Mouse (Mus musculus): ENCODE measurements at regions not wholly inside any gene's neighbourhood (a gene's known extent, or its start where the extent isn't known, plus 50 kb on each side); places are given as distances from the start of the nearest gene placed in this dataset.

DNA sequence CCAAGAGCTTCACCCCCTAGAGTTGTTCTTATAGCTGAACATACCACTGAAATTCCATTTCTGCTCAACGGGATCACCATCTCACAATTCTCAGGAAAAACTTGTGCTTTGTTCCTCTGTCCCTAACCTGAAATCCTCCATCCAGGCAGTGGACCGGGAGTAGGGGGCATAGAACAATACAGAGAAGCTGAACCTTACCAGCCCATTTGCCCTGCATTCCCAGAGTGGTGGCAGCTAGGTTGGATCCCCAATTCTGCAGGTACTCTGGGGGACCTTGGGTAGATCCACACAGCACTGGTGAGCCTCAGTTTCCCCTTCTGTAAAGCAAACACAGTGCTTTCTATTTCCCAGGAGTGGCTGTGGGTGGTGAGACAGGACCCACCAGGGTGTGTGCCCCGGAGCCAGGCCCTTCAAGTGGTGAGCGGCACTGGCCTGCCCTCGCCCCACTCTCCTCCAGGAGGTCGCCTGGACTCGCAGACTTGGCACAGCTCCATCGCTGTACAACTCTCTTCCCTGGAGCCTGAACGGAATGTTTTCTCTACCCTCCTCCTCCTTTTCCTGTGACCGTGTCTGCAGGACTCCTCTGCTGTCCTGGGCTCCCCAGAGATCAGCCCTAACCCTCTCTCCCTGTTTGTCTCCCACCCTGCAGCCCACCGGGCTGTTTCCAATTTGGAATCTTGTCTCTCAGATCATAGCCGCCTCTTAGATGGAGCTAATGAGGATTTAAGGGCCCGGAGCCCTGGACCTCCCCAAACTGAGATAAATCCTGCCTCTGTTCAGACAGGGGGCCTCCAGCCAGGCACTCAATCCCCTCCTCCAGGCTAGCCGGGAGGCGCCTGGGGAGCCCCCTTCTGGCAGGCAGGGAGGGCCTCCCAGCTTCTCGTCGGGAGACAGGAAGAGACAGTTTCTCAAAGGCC is 52.3 kb upstream of the Cux1 start:
- DNase-seq = peak; percentile 16 to 32

DNA sequence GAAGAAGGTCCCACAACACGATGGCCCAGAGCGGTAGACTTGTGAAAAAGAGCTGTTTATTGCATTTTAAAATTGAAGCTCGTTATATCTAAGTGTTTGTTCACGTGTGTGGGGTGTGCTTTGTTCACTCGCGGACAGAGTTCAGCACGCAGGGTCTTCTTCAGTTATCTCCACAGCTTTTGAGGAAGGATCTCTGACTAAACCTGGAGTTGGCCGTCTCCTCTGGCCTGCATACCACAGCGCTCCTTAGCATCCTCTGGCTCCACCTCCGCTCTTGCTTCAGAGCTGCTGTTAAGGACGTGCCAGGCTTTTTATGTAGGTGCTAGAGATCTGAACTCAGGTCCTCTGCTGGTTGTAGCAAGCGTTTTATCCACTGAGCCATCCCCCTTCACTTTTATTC is 52.9 kb upstream of the Cux1 start:
- DNase-seq = no peak

DNA sequence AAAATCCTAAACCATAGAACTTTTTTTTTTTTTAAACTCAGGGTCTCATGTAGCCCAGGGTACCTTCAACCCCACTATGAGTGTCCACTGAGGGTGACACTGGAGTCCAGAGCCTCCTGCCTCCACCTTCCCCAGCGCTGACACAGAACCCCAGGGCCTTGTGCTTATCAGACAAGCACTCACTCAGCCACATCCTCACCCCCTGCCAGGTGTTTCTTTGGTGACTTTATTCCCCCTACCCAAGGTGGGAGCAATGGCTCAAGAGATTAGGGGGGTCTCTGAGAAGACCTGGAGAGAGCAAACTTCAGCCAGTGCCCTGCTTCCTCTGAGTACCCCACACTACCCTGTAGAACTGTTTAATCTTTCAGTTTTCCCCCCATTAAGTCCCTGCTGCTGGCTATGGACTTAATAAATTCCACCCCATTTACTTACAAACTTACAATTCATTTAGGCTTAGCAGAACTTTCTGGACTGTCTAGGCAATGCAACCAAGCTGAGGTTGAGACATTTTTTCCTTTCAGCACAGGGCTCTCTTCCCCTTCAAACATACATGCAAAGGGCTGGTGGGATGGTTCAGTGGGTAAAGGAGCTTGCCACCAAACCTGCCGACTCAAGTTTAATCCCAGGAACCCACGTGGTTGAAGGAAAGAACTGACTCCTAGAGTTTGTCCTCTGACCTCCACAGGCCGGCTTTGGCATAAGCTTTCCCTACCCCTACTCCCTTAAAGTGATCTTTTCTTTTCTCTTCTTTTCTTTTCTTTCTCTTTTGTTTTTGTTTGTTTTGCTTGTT is 54.2 kb upstream of the Cux1 start:
- DNase-seq = no peak

DNA sequence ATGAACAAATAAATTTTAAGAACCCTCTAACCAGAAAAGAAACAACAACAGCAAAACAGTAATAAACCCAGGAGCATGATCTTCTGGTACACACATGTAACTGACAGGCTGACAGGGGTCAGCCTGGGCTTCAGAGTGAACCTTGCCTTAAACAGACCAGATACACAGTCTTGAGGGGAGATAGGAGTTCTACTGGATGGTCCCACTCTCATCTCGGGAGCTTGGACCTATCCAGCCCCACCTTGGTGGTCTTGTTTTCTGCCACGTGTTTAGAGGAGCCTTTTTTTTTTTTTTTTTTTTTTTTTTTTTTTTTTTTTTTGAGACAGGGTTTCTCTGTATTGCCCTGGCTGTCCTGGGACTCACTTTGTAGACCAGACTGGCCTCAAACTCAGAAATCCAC is 54.9 kb upstream of the Cux1 start:
- DNase-seq = no peak

DNA sequence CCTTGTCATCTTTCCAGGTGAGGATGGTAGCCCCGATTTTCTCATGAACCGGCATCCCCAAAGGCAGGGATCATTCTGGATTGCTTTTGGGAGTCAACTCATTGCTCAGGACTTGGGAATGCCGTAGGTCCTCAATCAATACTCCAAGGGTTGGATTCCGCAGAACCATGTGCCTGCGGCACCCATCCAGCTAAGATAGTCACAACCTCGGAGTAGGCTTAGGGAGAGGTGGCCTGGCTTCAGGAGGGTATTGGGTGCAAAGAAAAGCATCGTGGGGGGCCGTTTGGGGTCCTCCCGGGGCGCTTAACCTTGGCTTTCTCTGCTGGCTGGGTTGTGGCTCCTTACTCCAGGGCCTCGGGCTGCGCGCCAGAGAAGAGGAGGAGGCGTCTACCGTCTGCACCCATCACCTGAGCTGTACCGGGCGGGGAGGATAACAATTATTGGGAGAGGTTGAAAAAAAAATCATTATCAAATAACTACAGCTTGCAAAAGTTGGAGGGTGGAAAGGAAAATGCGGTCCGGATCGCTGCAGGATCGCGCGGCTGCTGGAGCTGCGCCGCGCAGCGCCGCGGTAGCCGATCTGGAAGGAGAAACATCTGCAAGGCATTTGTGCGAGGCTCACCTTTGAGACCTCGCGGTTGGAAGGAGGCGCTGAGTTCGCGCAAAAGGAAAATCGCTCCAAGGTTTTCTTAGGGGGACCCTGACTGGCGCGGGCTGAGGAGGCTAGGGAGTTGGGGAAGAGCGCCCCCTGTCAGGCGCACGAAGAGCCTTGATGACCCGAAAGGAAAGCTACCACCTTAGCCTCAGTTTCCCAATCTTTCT is 55.6 kb upstream of the Cux1 start:
- DNase-seq = peak; percentile 76 to 78

DNA sequence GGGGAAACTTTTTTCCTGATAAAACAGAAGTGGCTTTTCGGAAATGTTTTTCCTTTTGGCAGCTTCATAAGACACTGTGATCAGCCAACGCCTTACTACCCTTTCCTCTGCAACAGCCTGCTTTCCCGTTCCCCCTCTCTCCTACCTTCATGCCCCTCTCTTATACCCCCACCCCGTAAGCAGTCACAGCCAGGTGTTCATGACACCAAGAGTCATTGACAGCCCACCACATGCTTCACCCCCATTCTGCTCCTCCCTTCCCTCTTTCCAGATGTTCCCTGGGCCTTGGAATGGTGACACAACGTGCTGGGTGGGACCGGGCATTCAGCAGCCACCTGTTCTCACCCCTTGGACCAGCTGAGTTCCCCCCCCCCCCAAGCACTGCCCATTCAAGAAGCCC is 56.5 kb upstream of the Cux1 start:
- DNase-seq = no peak

DNA sequence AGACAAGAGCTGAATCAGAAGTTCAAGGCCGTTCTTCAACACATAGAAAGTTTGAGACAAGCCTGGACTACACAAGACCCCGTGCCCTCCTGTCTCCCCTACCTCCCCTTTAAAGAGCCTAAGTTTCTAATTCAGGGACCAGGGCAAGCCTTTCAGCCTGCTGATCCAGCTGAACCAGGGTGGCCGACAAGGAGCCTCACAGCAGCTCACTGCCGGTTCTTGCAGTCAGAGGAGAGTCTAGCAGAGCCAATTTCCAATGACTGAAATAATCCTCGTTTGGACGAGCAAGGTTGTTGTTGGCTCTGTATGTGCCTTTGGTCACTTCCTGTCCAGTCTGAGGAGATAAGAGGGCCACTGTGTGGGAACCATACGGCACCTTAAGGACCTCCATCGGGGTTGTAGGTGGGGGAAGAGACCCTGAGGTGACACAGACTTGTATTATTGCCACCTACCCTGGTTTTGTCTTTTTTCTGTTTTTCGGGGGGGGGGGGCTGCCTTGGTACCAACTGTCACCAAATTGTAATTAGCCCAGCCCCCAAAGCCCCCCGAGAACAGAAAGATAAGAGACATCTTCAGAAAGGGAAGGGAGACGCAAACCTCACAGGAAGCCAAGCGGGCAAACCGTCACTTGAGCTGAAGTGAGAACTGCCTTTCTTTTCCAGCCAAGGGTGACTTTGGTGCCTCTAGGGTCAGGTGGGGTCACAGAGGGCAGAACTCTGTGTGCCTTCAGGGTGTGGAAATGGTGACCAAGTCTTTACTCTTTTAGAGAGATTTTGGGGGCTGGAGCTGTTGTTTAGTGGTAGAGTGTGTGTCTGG is 58.1 kb upstream of the Cux1 start:
- no peak for DNase-seq

DNA sequence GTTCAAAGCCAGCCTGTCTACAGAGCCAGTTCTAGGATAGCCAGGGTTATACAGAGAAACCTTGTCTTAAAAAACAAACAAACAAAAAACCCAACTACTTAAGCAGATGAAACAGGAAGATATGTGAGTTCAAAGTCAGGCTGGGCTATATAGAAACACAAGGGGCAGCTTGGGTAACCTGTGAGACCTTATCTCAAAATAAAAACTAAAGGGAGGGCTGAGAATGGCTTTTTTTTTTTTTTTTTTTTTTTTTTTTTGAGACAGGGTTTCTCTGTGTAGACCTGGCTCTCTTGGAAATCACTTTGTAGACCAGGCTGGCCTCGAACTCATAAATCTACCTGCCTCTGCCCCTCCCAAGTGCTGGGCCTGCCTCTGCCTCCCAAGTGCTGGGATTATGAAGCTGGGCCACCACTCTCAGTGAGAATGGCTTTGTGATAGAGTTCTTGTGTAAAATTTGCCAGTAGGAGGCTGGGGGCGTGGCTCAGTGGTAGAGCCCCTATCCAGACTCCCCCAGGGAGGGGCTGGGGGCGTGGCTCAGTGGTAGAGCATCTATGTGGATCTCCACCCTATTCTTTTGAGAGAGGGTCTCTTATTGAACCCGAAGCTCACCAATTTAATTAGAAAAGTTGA is 59.0 kb upstream of the Cux1 start:
- no peak for DNase-seq

DNA sequence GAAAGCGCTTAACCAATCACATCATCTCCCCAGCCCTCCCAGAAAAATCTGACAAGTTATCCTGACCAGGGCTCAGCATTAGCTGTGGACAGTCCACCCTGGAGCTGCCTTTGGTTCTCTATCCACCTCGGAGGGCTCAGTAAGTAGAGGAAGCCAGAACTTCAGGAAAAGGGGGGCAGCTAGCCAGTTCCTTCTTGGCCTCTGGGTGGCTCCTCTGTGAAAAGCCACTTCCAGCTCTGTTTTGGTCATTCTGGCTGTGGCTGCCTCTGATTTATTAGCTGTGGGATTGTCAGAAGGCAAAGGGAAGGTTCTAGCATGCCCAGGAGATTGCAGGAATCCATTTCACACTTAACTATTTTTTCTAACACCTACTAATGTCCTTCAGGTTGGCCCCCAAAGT is 59.6 kb upstream of the Cux1 start:
- peak; percentile 15 to 22 for DNase-seq

DNA sequence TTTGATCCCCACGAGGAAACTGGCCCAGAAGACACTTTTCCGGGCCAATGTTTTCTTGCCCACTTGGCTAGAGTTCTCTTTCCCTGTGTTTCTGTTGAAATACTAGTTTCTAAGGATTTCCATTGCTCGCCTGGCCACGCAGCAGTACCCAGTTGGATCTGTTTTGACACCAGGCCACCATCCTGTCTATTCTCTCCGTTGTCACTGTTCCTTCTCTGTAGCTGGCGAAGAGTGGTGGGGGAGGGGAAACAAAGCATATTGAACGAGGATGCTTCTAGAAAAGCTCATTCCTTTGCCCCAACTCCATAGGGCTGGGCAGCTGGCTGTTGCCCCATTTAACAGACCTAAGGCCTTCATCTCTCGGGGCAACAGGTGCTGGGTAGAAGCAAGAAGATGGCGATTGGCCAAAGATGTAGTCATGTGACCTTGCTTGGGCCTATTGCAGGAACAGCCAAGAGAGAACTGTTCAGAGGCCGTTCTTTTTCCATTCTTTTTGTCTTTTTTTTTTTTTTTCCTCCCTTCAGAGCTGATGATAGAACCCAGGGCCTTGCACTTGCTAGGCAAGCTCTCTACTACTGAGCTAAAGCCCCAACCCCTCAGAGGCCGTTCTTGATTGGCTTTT is 60.5 kb upstream of the Cux1 start:
- peak; percentile 61 to 64 for DNase-seq

DNA sequence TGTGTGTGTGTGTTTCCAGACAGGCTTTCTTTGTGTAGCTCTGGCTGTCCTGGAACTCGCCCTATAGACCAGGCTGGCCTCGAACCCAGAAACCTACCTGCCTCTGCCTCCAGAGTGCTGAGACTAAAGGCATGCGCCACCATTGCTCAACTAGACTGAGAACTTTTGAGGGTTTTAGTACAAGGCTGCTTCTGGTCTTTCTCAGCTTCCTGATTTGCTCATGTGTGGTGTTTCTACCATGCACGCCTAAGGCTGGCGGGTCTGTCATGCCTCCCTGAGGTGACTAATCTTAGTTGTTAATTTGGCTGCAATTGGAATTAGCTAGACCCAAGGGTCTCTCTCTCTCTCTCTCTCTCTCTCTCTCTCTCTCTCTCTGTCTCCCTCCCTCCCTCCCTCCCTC is 61.2 kb upstream of the Cux1 start:
- no peak for DNase-seq

DNA sequence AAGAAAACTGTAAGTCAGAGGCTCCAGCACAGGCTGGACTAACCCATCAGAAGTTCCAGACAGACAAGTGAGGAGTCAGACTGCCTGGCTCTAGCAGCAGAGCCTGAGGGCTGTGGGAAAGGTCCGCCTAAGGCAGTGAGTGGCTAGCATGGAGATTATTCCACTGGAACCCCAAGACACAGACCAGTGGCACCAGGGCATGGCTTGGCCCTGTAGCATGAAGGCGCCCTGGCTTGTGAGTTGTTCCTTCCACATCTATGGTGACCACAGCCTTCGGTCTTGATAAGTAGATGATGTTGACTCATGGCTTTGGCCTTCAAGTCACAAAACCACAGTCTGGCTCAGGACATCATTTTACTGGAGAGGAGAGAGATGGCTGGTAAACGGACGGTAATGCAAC is 60.7 kb upstream of the Myl10 start:
- DNase-seq = no peak

DNA sequence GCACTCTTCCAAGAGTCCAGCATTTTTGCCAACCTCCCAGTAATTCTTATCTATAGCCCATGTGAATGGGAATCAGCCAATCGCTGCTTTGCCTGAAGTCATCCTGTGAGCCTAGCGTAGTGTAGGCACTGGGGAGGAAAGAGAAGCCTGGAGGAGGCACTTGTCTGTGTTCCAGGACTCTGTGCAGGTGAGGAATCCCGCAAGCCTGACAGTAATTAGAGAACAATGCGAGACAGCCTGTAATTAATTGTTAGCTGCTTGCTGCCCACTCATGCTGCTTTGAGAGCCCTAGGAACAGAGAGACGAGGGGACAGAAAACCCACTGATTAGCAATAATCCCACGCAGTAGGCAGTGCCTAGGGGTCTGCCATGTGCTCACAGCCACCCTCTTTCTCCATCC is 59.0 kb upstream of the Myl10 start:
- no peak for DNase-seq

DNA sequence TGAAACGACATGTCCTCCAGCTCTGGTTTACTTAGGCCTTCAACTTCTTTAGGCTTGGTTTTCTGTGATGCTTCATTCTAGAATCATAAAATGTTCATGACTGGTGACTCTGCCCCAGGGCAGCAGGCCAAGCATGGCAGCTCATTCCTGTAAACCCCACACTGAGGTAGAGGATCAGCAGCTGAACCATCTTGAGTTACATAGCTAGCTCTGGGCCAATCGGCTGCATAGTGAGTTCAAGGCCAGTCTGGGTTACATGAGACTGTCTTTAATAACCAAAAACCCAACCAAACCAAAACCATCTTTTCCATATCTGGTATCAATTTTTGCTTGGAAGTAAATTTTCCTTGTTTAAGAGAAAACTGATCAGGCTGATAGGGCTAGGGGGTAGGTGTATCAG is 57.8 kb upstream of the Myl10 start:
- DNase-seq = no peak

DNA sequence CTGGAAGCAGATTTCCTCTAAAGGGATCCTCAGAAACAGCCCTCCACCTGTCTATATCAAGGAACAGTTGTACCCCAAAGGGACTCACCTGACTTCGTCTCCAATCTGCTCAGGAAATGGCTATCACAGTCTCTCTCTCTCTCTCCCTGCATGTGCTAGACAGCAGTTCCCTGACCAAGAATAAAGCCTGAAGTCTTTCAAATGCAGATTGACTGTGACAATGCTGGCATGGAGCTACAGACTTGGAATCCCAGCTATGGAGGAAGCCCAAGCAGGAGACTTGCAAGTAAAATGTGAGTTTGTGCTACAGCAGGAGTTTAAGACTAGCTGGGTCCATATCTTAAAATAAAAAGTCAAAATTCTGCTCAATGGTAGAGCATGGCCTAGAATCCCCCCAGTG is 56.5 kb upstream of the Myl10 start:
- no peak for DNase-seq

DNA sequence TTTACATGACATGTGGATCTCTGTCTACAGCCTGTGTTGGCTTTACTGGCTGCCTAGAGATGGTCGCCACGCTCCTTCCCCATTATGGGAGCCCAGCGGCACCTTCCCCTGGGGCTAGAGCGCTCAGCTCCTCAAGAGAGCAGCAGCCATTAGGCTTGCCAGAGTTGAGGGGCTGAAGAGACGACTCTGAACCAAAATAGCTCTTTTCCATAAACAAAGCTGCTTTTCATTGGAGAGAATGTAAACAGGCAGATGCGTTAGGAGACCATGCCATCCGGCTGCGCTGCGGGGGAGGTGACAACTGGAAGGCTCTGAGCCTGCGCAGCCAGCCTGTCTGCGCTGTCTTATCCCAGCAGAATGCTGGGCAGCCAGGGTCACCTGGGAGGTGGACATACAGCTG is 55.1 kb upstream of the Myl10 start:
- DNase-seq = no peak

DNA sequence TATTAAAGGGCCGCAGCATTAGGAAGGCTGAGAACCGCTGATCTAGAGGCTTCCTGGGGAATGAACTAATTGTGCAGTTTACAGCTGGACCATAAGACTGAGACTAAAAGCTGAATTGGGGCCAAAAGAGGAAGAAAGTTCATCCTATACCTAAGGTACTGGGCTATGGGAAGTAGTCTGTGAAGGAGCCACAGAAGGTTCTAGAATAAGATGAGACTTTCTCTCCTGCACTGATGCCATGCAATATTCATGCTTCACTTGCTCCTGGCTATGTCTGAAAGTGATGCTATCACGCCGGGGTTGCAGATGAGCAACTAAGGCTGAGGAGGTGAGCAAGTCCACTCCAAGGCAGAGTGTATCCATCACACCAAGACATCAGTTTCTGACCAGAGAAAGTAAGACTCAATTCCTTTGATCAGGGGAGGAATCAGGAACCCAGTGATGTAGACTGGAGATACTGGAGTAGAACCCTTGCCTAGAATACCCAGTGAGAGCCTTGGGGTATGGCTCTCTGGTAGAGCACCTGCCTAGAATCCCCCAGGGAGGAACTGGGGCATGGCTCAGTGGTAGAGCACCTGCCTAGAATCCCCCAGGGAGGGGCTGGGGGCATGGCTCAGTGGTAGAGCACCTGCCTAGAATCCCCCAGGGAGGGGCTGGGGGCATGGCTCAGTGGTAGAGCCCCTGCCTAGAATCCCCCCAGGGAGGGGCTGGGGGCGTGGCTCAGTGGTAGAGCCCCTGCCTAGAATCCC is 51.9 kb upstream of the Myl10 start:
- no peak for DNase-seq

DNA sequence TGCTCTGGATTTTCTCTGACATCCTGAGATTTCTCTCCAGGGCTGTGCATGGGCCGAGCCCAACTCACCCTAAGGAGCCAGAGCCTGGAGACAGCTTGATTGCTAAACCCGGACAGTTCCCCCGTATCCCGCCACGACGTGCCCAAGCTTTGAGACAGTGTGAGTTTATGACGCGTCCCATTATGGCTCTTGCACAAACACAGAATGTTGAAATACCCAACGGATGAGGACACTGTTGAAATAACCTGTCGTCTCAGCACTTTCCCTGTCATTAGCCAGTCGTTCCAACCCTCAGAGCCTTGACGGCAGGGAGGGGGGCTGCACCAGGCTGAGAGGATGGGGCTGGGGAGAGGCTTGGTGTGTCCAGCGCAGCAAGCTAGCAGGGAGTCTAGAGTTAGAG is 50.7 kb upstream of the Myl10 start:
- no peak for DNase-seq

All from cerebellum, postnatal 14 days (tissue).